Mouse (Mus musculus): ENCODE results near the gene Bcar1.

Bcar1 gene

GRCm38 (mm10) chr8:111678111-111678510 lies 65.5 kb downstream of the Bcar1 start:
- peak; percentile 67 for DNase-seq (ENCODE audit: low spot score)

- DNase-seq (ENCODE audit: low spot score): peak; percentile 67
These were observed 67.4 kb downstream of the Bcar1 start for GRCm38 (mm10) chr8:111676237-111676636.

GRCm38 (mm10) chr8:111666751-111667150 lies 76.9 kb downstream of the Bcar1 start:
- DNase-seq (ENCODE audit: low spot score): no peak

GRCm38 (mm10) chr8:111662473-111662872 lies 81.1 kb downstream of the Bcar1 start:
- peak; percentile 90 for DNase-seq (ENCODE audit: low spot score)
